Mouse (Mus musculus): ENCODE measurements around the gene Muc13. TPM values are rescaled to one million over a fixed set of nuclear protein-coding genes. Genes with fewer than 3 reads are reported as not detected.

Muc13 gene
- polyA plus RNA-seq, 1 experiment from 2014 or later = 459 TPM

DNA sequence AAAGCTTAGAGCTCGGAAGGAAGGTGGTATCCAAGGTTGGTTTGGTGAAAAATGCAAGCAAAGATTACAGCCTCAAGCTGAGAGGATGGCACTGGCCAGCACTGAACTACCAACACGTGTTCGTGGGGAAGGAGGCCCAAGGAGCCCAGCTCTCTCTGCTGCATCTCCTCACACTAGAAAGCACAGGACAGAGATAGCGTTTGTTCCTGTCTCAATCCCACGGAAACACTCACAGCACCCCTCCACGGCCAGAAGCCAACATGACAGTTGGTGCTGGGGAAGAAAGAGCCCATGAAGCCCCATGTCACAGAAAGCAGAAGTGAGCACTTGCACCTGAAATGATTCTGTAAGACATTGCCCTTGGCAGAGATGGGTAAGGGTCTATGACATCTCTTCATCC lies 37.4 kb upstream of the Muc13 start:
- Histone ChIP-seq H3K4me3 (ENCODE audit: low read depth, low read length) (no peak overlapping the region), H3K27ac (ENCODE audit: low read depth, low read length) (no peak overlapping the region), H3K9me3 (ENCODE audit: control insufficient read depth) (no peaks in the 10 kb centered on the region), H3K4me2 (replicated peaks; ENCODE audit: low read depth) (peak overlapping the region; percentile 38; the same call in 1 of the 2 replicates), H3K36me3 (ENCODE audit: control insufficient read depth, insufficient read depth) (peaks cover 15% of the 10 kb centered on the region), H3K4me1 (replicated peaks; ENCODE audit: control insufficient read depth, insufficient read depth, low read length) (no peaks in the 10 kb centered on the region), H3K27me3 (replicated peaks; ENCODE audit: control insufficient read depth, insufficient read depth, low read length) (no peaks in the 10 kb centered on the region), H3K9ac (ENCODE audit: low read depth, low read length) (no peak overlapping the region)
- no peak for ATAC-seq
- 64% methylated on average over 6 of the region's 6 CpGs for WGBS
- no peak for TF ChIP-seq CTCF (IDR thresholded peaks at IDR 0.05; ENCODE audit: low read depth)

DNA sequence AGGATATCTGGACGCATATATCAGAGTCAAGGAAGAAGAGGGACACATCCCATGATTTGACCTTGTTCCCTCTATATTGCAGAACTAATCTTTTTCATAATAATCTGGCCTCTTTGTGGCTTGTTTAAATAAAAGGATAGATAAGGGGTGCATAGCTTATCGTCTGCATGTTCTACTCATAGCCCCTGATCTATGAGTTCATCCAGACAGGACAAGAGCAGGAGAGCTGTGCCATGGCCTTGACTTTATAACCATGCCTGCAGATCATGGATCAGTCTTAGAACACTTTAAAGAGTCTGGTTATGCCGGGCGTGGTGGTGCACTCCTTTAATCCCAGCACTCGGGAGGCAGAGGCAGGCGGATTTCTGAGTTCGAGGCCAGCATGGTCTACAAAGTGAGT lies 34.6 kb upstream of the Muc13 start:
- Histone ChIP-seq H3K27me3 (replicated peaks; ENCODE audit: control insufficient read depth, insufficient read depth, low read length) (no peaks in the 10 kb centered on the region), H3K4me1 (replicated peaks; ENCODE audit: control insufficient read depth, insufficient read depth, low read length) (no peaks in the 10 kb centered on the region), H3K4me2 (replicated peaks; ENCODE audit: low read depth) (no peak overlapping the region), H3K4me3 (ENCODE audit: low read depth, low read length) (no peak overlapping the region), H3K9me3 (ENCODE audit: control insufficient read depth) (no peaks in the 10 kb centered on the region), H3K9ac (ENCODE audit: low read depth, low read length) (no peak overlapping the region), H3K27ac (ENCODE audit: low read depth, low read length) (no peak overlapping the region), H3K36me3 (ENCODE audit: control insufficient read depth, insufficient read depth) (peaks cover 20% of the 10 kb centered on the region)
- ATAC-seq = no peak
- no peak for TF ChIP-seq CTCF (IDR thresholded peaks at IDR 0.05; ENCODE audit: low read depth)
- WGBS = 51% methylated on average over 7 of the region's 7 CpGs

DNA sequence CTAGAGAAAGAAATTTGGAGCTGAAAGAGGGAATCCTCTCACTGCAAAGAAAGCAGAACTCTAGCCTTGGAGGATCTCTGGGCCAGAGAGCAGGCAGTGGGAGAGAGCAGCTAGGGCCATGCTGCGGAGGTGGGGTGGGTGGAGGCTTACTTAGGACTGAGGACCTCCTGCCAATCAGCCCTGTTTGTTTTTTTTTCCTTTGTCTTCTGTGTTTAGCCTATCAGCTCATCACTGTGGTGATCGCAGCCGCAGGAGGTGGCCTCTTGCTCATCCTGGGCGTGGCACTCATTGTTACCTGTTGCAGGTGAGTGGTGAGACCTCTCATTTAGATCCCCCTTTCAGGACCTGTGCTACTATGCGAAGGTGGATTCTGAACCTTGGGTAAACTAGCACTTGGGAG lies 33.3 kb upstream of the Muc13 start:
- H3K9ac ChIP-seq (ENCODE audit: low read depth, low read length) = no peak overlapping the region
- H3K4me1 ChIP-seq (replicated peaks; ENCODE audit: control insufficient read depth, insufficient read depth, low read length) = 0 out of 2 replicates have a peak, but pooled peaks cover 3% of the 10 kb centered on the region
- TF ChIP-seq CTCF (IDR thresholded peaks at IDR 0.05; ENCODE audit: low read depth) = no peak
- H3K27me3 ChIP-seq (replicated peaks; ENCODE audit: control insufficient read depth, insufficient read depth, low read length) = no peaks in the 10 kb centered on the region
- no peaks in the 10 kb centered on the region for H3K9me3 ChIP-seq (ENCODE audit: control insufficient read depth)
- no peak overlapping the region for H3K4me2 ChIP-seq (replicated peaks; ENCODE audit: low read depth)
- ATAC-seq = no peak
- no peak overlapping the region for H3K4me3 ChIP-seq (ENCODE audit: low read depth, low read length)
- WGBS = 44% methylated on average over 5 of the region's 5 CpGs
- H3K27ac ChIP-seq (ENCODE audit: low read depth, low read length) = peak overlapping the region; percentile 77; the same call in 1 of the 2 replicates
- H3K36me3 ChIP-seq (ENCODE audit: control insufficient read depth, insufficient read depth) = peaks cover 20% of the 10 kb centered on the region

DNA sequence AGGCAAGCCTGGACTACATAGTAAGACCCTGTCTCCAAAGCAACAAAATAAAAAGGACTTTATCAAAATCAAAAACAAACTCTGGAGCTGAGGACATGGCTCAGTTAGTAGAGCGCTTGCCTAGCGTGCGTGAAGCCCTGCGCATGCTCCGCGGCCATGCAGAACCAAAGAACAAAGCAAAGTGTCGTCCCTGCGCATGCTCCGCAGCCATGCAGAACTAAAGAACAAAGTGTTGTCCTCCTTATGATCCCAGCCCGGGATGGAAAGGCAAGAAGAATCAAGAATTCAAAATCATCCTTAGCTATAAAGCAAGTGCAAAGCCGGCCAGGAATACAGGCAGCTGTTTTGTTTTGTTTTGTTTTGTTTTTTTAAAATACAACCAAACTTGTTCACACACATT lies 32.8 kb upstream of the Muc13 start:
- Histone ChIP-seq H3K4me3 (ENCODE audit: low read depth, low read length) (no peak overlapping the region), H3K9me3 (ENCODE audit: control insufficient read depth) (no peaks in the 10 kb centered on the region), H3K9ac (ENCODE audit: low read depth, low read length) (no peak overlapping the region), H3K27me3 (replicated peaks; ENCODE audit: control insufficient read depth, insufficient read depth, low read length) (no peaks in the 10 kb centered on the region), H3K4me1 (replicated peaks; ENCODE audit: control insufficient read depth, insufficient read depth, low read length) (0 out of 2 replicates have a peak, but pooled peaks cover 3% of the 10 kb centered on the region), H3K4me2 (replicated peaks; ENCODE audit: low read depth) (no peak overlapping the region), H3K36me3 (ENCODE audit: control insufficient read depth, insufficient read depth) (peaks cover 20% of the 10 kb centered on the region), H3K27ac (ENCODE audit: low read depth, low read length) (peak overlapping the region; percentile 77)
- TF ChIP-seq CTCF (IDR thresholded peaks at IDR 0.05; ENCODE audit: low read depth) = no peak
- ATAC-seq = no peak
- WGBS = 78% methylated on average over 11 of the region's 11 CpGs

DNA sequence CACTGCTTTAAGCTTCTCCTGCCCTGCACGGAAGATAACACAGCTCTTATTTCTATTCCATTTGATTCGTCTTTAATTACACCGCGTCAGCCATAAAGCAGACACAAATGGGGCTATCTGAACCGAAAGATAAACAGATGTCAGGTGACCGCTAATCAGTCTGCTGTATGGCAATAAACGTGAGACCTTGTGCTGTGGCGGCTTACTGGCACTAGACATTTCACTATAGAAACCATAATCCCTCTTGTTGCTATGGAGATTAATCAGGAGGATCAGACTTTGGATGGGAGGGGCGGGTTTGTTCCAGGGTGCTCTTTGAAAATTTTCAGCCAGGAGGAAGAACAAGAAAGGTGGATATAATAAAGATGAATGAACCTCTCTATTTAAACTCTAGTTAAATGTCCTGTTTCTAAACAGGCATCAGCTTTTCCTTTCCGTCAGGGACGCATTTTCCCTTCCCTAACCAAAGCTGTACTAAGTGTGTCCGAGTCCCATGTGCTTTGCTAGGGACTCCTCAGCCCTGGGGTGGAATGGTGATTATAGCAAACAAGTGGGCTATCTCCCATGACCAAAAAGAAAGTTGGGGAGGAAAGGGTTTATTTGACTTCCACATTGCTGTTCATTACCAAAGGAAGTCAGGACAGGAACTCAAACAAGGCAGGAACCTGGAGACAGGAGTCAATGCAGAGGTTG lies 29.2 kb upstream of the Muc13 start:
- Histone ChIP-seq H3K9me3 (ENCODE audit: control insufficient read depth) (no peaks in the 10 kb centered on the region), H3K9ac (ENCODE audit: low read depth, low read length) (no peak overlapping the region), H3K36me3 (ENCODE audit: control insufficient read depth, insufficient read depth) (peaks cover 9% of the 10 kb centered on the region; the same call in 1 of the 2 replicates), H3K27me3 (replicated peaks; ENCODE audit: control insufficient read depth, insufficient read depth, low read length) (no peaks in the 10 kb centered on the region), H3K4me1 (replicated peaks; ENCODE audit: control insufficient read depth, insufficient read depth, low read length) (peaks cover 3% of the 10 kb centered on the region; the same call in 1 of the 2 replicates), H3K4me3 (ENCODE audit: low read depth, low read length) (no peak overlapping the region), H3K27ac (ENCODE audit: low read depth, low read length) (peak overlapping the region; percentile 85), H3K4me2 (replicated peaks; ENCODE audit: low read depth) (peak overlapping the region; percentile 37)
- no peak for TF ChIP-seq CTCF (IDR thresholded peaks at IDR 0.05; ENCODE audit: low read depth)
- ATAC-seq = peak; percentile 88
- WGBS = 31% methylated on average over 12 of the region's 12 CpGs

DNA sequence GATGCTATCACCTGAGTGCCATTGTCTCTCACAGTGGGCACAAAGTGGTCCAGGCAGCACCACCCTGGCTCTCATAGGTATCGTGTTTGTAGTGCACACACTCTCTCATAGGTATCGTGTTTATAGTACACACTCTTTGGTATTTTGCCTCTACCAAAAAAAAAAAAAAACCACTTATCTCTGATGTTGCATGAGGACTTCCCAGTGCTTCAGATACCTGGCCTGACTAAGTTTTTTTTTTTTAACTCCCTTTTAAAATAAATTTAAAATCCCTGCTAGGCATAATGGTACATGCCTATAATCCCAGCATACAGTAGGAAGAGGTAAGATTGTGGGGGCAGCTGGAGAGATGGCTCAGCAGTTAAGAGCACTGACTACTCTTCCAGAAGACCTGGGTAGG lies 28.4 kb upstream of the Muc13 start:
- 76% methylated on average over 2 of the region's 2 CpGs for whole genome bisulfite sequencing

More for the DNA sequence above, 28.4 kb upstream of the Muc13 start:
- Histone ChIP-seq H3K9ac (ENCODE audit: low read depth, low read length) (no peak overlapping the region), H3K9me3 (ENCODE audit: control insufficient read depth) (no peaks in the 10 kb centered on the region), H3K4me2 (replicated peaks; ENCODE audit: low read depth) (no peak overlapping the region), H3K36me3 (ENCODE audit: control insufficient read depth, insufficient read depth) (peaks cover 8% of the 10 kb centered on the region; the same call in 1 of the 2 replicates), H3K27ac (ENCODE audit: low read depth, low read length) (peak overlapping the region; percentile 85), H3K4me1 (replicated peaks; ENCODE audit: control insufficient read depth, insufficient read depth, low read length) (peaks cover 3% of the 10 kb centered on the region; the same call in 1 of the 2 replicates), H3K27me3 (replicated peaks; ENCODE audit: control insufficient read depth, insufficient read depth, low read length) (no peaks in the 10 kb centered on the region), H3K4me3 (ENCODE audit: low read depth, low read length) (no peak overlapping the region)
- no peak for ATAC-seq
- no peak for TF ChIP-seq CTCF (IDR thresholded peaks at IDR 0.05; ENCODE audit: low read depth)
